9 mouse cellular contexts compared by ENCODE assay signal in the genomic region with DNA sequence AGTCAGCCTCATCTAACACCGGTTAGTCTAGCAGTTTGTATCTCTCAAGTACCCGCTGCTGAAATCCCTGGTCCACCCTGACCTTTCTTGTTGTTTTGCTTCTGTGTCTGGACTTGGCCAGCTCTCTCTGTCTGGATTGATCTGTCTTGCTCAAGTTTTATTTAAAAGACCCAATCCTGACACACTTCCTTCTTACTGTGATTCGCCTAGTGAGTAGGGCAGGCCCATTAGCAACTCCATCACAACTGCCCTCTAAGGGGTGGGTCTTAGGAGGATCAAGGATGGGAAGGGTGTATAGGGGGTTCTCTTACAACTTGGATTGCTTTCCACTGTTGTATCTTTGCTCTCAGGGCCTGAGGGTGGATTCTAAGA. TPM values are rescaled to one million over a fixed set of nuclear protein-coding genes. Genes with fewer than 3 reads are reported as not detected.
A peak's percentile ranks its signal among the peaks of the same experiment; 100 is the strongest.
DNase-seq lines count a peak whose midpoint lies in the region; ATAC-seq lines count a peak whose summit lies in the region.
"Had no signal": no experiment of that assay in that cellular context is flagged by ENCODE, and none has a peak within 500 bp of the region (broad histone marks: within the 10 kb centered on the region; RNA-seq: fewer than 3 reads in every experiment).

No protein-coding gene starts in this region.

- peaks cover 21% of the 10 kb centered on the region for H3K4me1 ChIP-seq in embryonic facial prominence, embryonic 15.5 days
- H3K4me1 ChIP-seq in hindbrain, embryonic 15.5 days (replicated peaks): peaks cover 16% of the 10 kb centered on the region
- H3K4me1 ChIP-seq in liver, embryonic 13.5 days (replicated peaks): peaks cover 21% of the 10 kb centered on the region
- peaks cover 19% of the 10 kb centered on the region for H3K4me1 ChIP-seq in neural tube, embryonic 15.5 days

- H3K36me3 ChIP-seq in embryonic facial prominence, embryonic 15.5 days: peaks cover 9% of the 10 kb centered on the region; the same call in 1 of the 2 replicates
- H3K36me3 ChIP-seq in hindbrain, embryonic 15.5 days: no peaks in the 10 kb centered on the region
- H3K36me3 ChIP-seq in liver, embryonic 13.5 days: no peaks in the 10 kb centered on the region
- H3K36me3 ChIP-seq in neural tube, embryonic 15.5 days: peaks cover under 1% of the 10 kb centered on the region; the same call in 1 of the 2 replicates

- peak overlapping the region; percentile 91 for H3K27ac ChIP-seq in embryonic facial prominence, embryonic 15.5 days (replicated peaks)
- peak overlapping the region; percentile 47; the same call in 1 of the 2 replicates for H3K27ac ChIP-seq in hindbrain, embryonic 15.5 days (replicated peaks)
- 0 out of 2 replicates have a peak overlapping the region, but pooled peaks have one; percentile 23 for H3K27ac ChIP-seq in liver, embryonic 13.5 days
- H3K27ac ChIP-seq in neural tube, embryonic 15.5 days (replicated peaks): peak overlapping the region; percentile 75

- peak overlapping the region; percentile 64 for H3K9ac ChIP-seq in embryonic facial prominence, embryonic 15.5 days
- peak overlapping the region; percentile 53; the same call in 1 of the 2 replicates for H3K9ac ChIP-seq in hindbrain, embryonic 15.5 days
- 0 out of 2 replicates have a peak overlapping the region, but pooled peaks have one; percentile 58 for H3K9ac ChIP-seq in liver, embryonic 13.5 days
- peak overlapping the region; percentile 70 for H3K9ac ChIP-seq in neural tube, embryonic 15.5 days (replicated peaks)

- H3K27me3 ChIP-seq in embryonic facial prominence, embryonic 15.5 days: no peaks in the 10 kb centered on the region
- no peaks in the 10 kb centered on the region for H3K27me3 ChIP-seq in hindbrain, embryonic 15.5 days
- peaks cover 41% of the 10 kb centered on the region for H3K27me3 ChIP-seq in liver, embryonic 13.5 days
- no peaks in the 10 kb centered on the region for H3K27me3 ChIP-seq in neural tube, embryonic 15.5 days (replicated peaks)

- DNase-seq in adrenal gland, postnatal 14 days: peak; percentile 42
- DNase-seq in adrenal gland, adult 2 months: no peak
- DNase-seq in liver, embryonic 13.5 days: no peak
- no peak for DNase-seq in retina, postnatal 1 day

- 65% methylated on average over 3 of the region's 3 CpGs for WGBS in embryonic facial prominence, embryonic 15.5 days
- 71% methylated on average over 3 of the region's 3 CpGs for WGBS in hindbrain, embryonic 15.5 days
- 65% methylated on average over 3 of the region's 3 CpGs for WGBS in liver, embryonic 13.5 days (ENCODE audit: insufficient replicate concordance)
- 69% methylated on average over 3 of the region's 3 CpGs for WGBS in neural tube, embryonic 15.5 days

- peak overlapping the region; percentile 58 for H3K4me3 ChIP-seq in embryonic facial prominence, embryonic 15.5 days (replicated peaks)
- peak overlapping the region; percentile 44 for H3K4me3 ChIP-seq in hindbrain, embryonic 15.5 days
- H3K4me3 ChIP-seq in liver, embryonic 13.5 days (replicated peaks): peak overlapping the region; percentile 51; the same call in 1 of the 2 replicates
- peak overlapping the region; percentile 50 for H3K4me3 ChIP-seq in neural tube, embryonic 15.5 days (replicated peaks)

- H3K9me3 ChIP-seq in embryonic facial prominence, embryonic 15.5 days (replicated peaks): no peaks in the 10 kb centered on the region
- H3K9me3 ChIP-seq in hindbrain, embryonic 15.5 days: no peaks in the 10 kb centered on the region
- H3K9me3 ChIP-seq in liver, embryonic 13.5 days (replicated peaks): no peaks in the 10 kb centered on the region
- H3K9me3 ChIP-seq in neural tube, embryonic 15.5 days (replicated peaks): no peaks in the 10 kb centered on the region

- ATAC-seq in embryonic facial prominence, embryonic 15.5 days (ENCODE audit: insufficient number of reproducible peaks, low FRiP score, low TSS enrichment, low read depth): peak; percentile 80
- ATAC-seq in hindbrain, embryonic 15.5 days (ENCODE audit: low FRiP score, low read depth): peak; percentile 13; the same call in 1 of the 2 replicates
- ATAC-seq in liver, embryonic 13.5 days (ENCODE audit: low read depth): no peak; the same call in 1 of the 2 replicates
- ATAC-seq in neural tube, embryonic 15.5 days (ENCODE audit: low FRiP score): no peak
- ATAC-seq in megakaryocyte, adult 5-6 weeks (ENCODE audit: poor library complexity, severe bottlenecking): no peak

- H3K4me2 ChIP-seq in embryonic facial prominence, embryonic 15.5 days (replicated peaks): peak overlapping the region; percentile 84
- H3K4me2 ChIP-seq in hindbrain, embryonic 15.5 days: peak overlapping the region; percentile 83
- peak overlapping the region; percentile 65 for H3K4me2 ChIP-seq in liver, embryonic 13.5 days
- H3K4me2 ChIP-seq in neural tube, embryonic 15.5 days: peak overlapping the region; percentile 95

RNA-seq across cellular contexts. Expression of a gene that starts 1.0 kb away (rescaled TPM):
- total RNA-seq in adrenal gland, postnatal 14 days (2021): 13.6 and 13.9 TPM in 2 replicates
- total RNA-seq in adrenal gland, adult 2 months (2021): 1 to 10 TPM; 5.1 to 8.5 TPM
- 8.4 and 9.4 TPM in 2 replicates for polyA plus RNA-seq in adrenal gland, adult 2 months (2012; rRNA removed)
- polyA plus RNA-seq in embryonic facial prominence, embryonic 15.5 days (2015; fragmentation: Nextera tagmentation; extraction: Ambion mirVana): 114 and 120 TPM in 2 replicates
- 32.3 and 34.0 TPM in 2 replicates for polyA plus RNA-seq in hindbrain, embryonic 15.5 days (2015; fragmentation: Nextera tagmentation; extraction: Ambion mirVana)
- 10.4 and 12.4 TPM in 2 replicates for polyA plus RNA-seq in liver, embryonic 13.5 days (2015; fragmentation: Nextera tagmentation; extraction: Ambion mirVana)
- polyA plus RNA-seq in neural tube, embryonic 15.5 days (2015; fragmentation: Nextera tagmentation; extraction: Ambion mirVana): 36.9 and 37.9 TPM in 2 replicates
- 0.38 and 3.6 TPM in 2 replicates for total RNA-seq in megakaryocyte, adult 5-6 weeks (2015)
- 0.11 and 1.0 TPM in 2 replicates for total RNA-seq in megakaryocyte, adult 5-6 weeks (2017)
- polyA plus RNA-seq: erythroblast, embryonic 14.5 days had no signal

RNA-seq across cellular contexts. Expression of a gene that starts 22.6 kb away (rescaled TPM):
- 4.2 and 5.5 TPM in 2 replicates for total RNA-seq in adrenal gland, postnatal 14 days (2021)
- 1 to 10 TPM; 6.4 to 9.5 TPM for total RNA-seq in adrenal gland, adult 2 months (2021)
- 14.3 and 16.2 TPM in 2 replicates for polyA plus RNA-seq in adrenal gland, adult 2 months (2012; rRNA removed)
- polyA plus RNA-seq in embryonic facial prominence, embryonic 15.5 days (2015; fragmentation: Nextera tagmentation; extraction: Ambion mirVana): 3.6 and 3.8 TPM in 2 replicates
- polyA plus RNA-seq in hindbrain, embryonic 15.5 days (2015; fragmentation: Nextera tagmentation; extraction: Ambion mirVana): 4.6 and 4.7 TPM in 2 replicates
- 0.20 and 0.53 TPM in 2 replicates for polyA plus RNA-seq in liver, embryonic 13.5 days (2015; fragmentation: Nextera tagmentation; extraction: Ambion mirVana)
- polyA plus RNA-seq in neural tube, embryonic 15.5 days (2015; fragmentation: Nextera tagmentation; extraction: Ambion mirVana): 4.0 and 6.3 TPM in 2 replicates
- not detected in 2 replicates for total RNA-seq in megakaryocyte, adult 5-6 weeks (2015)
- not detected in 2 replicates for total RNA-seq in megakaryocyte, adult 5-6 weeks (2017)
- polyA plus RNA-seq: erythroblast, embryonic 14.5 days had no signal

RNA-seq across cellular contexts. Expression of a gene that starts 53.5 kb away (rescaled TPM):
- total RNA-seq in adrenal gland, postnatal 14 days (2021): 43.4 and 51.2 TPM in 2 replicates
- total RNA-seq in adrenal gland, adult 2 months (2021): 10 to 100 TPM; 26.1 to 28.7 TPM
- polyA plus RNA-seq in adrenal gland, adult 2 months (2012; rRNA removed): 24.4 and 27.2 TPM in 2 replicates
- 62.4 and 72.9 TPM in 2 replicates for polyA plus RNA-seq in embryonic facial prominence, embryonic 15.5 days (2015; fragmentation: Nextera tagmentation; extraction: Ambion mirVana)
- 47.1 and 49.3 TPM in 2 replicates for polyA plus RNA-seq in hindbrain, embryonic 15.5 days (2015; fragmentation: Nextera tagmentation; extraction: Ambion mirVana)
- 19.2 and 23.1 TPM in 2 replicates for polyA plus RNA-seq in liver, embryonic 13.5 days (2015; fragmentation: Nextera tagmentation; extraction: Ambion mirVana)
- 49.4 and 52.0 TPM in 2 replicates for polyA plus RNA-seq in neural tube, embryonic 15.5 days (2015; fragmentation: Nextera tagmentation; extraction: Ambion mirVana)
- total RNA-seq in megakaryocyte, adult 5-6 weeks (2015): 34.5 and 39.4 TPM in 2 replicates
- total RNA-seq in megakaryocyte, adult 5-6 weeks (2017): 18.2 and 26.0 TPM in 2 replicates

Comparison
In these comparisons a context has a peak if more than half of its experiments do, and no peak if none do; other contexts are left out.
1. ATAC-seq: peak in embryonic facial prominence, embryonic 15.5 days (single experiment) and hindbrain, embryonic 15.5 days (single experiment); none in liver, embryonic 13.5 days (single experiment), neural tube, embryonic 15.5 days (single experiment) and megakaryocyte, adult 5-6 weeks (single experiment).
2. H3K27ac ChIP-seq: peak in every context shown above with its lines; median percentile 91 in embryonic facial prominence, embryonic 15.5 days; 75 in neural tube, embryonic 15.5 days; 47 in hindbrain, embryonic 15.5 days; 23 in liver, embryonic 13.5 days.
3. Peak in every context shown above with its lines, with median percentiles within 50 percentile points of each other: H3K4me2 ChIP-seq, H3K4me3 ChIP-seq and H3K9ac ChIP-seq.